Mouse (Mus musculus) natural killer cell, adult 2 months (primary cell): ENCODE data around the gene Elp1.
A peak's percentile ranks its signal among the peaks of the same experiment; 100 is the strongest.

ENCODE experiments used
- DNase-seq, 2 experiments: peaks; one replicate each; pipeline ENCODE4 v3.0.0; 2022; ENCODE audit warnings: low spot score in 2 of 2

Elp1 gene

DNA sequence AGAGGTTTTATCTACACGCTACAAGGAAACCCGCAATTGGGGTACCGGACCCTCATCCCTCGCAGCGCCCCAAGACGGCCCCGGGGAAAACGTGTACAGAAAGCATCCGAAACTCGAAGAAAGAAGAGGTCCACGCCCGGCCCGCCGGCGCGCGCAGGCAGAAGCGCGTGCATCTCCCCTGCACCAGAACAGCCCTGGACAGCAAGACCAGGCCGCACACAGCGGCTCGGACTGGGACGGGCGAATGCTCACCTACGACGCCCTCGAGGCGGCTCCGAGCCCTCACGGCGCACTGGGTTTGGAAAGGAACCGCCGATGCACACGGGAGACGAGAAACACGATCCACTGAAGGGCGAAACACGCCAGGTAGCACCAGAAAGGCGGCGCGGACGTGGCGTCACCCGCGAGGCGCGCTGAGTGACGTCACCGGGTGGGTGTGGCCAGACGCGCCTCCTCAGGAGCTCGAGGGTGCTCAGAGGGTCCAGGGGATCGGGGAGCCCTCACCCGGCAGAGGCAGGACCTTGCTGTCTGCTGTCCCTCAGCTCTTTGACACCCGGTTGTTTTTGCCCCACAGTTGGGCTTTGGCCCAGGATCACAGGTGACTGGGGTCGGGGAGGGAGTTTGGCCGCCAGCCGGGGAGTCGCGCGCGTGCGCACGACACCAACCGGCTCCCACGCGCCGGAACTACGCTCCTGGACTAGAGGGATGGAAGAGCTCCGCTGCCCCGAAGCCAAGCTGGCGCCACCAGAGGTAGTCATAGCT lies at the start of gene Elp1, which contains the start of gene Fam206a:
Gene Elp1 (minus strand): TSS at position 425 of the 762 bp plus-strand sequence.
Gene Fam206a (plus strand): TSS at position 439 of the 762 bp plus-strand sequence.
- peak; percentile 92 to 95 for DNase-seq

DNA sequence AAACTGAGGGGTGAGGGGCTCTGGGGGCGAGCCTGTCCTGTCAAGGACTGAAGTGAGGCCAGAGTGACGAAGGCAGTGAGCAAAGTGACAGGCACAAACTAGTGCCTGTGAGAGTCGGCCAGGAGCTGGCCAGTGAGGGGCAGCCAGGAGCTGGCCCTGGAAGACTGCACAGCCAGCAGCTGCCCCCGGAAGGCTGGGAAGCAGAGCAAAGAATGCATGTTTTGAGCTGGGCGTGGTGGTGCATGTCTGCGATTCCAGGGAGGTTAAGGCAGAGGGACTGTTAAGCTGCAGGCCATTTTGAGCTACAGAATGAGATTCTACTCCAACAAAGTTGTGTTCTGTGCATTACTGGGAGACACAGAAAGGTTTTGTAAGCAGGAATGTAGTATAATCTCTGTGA lies 48.6 kb upstream of the Elp1 start:
- DNase-seq, result no peak

DNA sequence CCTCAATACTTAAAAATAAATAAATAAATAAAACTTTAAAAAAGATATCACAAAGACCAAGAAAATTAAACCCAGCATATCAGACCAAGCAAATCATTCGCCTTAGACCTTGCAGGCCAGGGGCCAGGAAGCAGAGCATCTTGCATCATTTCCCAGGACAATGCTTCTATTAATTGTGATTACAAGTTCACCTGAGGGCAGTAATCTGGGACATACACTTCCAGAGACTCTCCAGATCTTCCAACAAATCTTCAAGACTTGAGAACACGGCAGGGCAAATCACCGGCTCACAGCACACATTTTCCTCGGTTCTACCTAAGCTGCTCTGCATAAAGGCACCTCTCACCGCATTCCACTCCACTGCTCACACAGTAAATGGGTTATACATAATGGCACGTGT lies 45.9 kb upstream of the Elp1 start:
- DNase-seq, result no peak

DNA sequence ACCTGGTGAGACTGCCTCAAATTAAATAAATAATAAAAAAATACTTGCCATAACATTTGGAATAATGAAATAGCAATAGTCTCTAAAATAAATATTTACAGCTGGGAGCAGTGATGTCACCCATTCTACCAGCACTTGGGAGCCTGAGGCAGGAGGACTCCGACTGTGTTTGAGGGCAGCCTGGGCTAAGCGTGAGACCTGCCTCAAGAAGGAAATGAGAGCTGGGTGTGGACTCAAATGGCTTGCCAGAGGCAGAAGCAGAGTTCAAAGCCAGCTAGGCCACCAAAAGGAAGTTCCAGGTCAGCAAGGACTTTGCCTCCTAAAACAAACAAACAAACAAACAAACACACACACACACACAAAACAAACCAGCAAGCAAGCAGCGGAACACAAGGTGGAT lies 45.3 kb upstream of the Elp1 start:
- no peak for DNase-seq

DNA sequence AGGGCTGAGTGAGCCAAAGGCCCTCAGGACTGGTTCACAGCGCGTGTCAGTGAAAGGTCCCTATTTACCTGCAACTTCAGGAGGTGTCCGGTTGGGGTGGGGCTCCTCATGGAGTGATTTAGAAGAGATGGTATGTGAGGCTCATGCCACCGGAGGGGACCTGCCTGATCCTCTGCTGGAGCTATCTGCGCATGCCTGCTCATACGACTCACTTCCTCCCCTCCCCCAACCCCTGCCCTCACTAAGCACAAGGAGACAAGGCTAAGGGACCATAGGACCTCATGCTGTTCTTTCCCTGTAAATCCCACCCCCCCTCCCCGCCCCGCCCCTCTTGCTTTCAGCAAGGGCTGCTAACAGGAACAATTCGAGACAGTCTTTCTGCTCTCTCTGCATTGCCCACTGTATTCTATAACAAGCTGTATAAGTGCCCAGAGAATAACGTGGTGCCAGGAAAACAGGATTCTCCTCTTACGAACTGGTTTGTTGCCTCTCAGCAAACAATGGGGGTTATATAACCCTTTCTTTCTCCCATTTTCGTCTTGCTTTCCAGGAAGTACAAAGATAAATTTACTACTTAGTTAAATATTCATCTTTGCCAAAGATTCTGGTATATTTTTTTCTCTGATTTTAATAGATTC lies 43.9 kb upstream of the Elp1 start:
- no peak for DNase-seq

DNA sequence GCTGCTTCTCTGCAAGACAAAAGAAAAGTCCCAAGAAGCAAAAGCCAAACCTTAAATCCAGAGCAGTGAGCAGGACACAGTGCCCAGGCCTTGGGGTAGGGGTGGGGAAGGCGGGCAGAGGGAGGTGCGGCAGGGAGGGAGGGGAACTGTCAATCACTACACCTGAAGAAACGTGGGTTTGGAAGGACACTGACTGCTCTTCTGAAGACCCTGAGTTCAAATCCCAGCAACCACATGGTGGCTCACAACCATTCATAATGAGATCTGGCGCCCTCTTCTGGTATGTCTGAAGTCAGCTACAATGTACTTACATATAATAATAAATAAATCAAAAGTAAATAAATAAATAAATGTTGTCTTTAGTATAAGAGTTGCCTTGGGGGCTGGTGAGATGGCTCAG lies 42.8 kb upstream of the Elp1 start:
- no peak for DNase-seq

DNA sequence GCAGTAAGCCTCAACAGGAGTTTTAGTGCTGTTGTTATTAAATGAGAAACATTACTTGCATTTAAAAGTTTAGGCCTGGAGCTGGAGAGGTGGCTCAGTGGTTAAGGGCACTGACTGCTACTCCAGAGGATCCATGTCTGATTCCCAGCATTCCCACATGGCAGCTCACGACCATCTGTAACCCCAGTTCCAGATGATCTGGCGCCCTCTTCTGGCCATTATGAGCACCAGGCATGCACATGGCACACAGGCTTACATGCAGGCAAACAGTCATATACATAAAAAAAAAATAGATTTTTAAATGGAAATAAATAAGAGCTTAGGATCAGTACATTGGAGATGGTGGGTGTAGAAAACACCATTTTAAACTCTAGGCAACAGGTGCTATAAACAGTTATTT lies 41.8 kb upstream of the Elp1 start:
- no peak for DNase-seq

DNA sequence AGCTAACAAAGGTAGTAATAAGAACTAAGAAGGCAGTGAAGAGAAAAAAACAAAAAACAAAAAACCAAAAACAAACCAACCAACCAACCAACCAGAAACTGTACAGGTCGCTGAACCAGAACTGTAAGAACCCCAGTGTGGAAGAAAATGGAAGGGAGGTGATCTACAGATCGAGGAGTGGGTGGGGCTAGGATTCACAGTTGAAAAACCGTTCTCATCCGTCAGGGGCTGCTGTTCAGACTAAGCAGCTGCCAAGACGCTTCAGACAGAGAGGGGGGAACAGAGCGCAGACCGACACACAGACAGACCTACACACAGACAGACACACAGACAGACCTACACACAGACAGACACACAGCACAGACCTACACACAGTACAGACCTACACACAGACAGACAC lies 40.4 kb upstream of the Elp1 start:
- DNase-seq, result no peak

DNA sequence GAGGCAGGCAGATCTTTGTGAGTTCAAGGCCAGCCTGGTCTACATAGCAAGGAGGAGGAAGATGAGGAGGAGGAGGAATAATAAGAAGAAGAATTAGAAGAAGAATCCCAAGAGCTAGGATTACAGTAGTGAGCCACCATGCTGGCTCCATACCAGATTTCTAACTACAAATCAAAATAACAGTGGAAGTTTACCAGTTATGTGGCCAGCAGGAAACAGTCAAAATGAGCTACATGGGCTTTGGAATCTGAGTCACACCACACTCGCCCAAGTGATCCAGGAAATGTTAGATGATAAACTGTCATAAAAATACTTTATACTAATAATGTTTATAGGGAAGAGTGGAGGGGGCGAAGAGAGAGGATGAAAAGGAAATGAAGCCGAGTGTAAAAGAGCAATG lies 38.2 kb upstream of the Elp1 start:
- DNase-seq, result no peak

DNA sequence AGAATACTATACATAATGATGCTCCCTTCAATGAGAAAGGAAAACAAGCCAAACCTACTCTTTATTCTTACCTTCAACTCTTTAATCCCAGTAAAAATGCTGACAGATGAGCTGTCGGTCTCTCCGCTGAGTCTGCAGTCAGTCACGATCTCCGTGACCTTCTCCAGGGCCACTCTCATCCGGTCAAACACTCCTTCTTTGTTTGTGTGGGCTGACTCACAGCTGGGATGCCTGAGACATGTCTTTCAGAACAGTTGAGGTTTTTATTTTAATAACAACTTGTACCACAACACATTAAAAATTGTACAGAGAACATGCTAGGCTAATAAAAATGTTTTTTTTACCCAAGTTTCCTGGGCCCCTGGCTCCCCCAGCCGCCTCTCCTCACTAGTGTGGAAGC lies 35.5 kb upstream of the Elp1 start:
- no peak for DNase-seq

DNA sequence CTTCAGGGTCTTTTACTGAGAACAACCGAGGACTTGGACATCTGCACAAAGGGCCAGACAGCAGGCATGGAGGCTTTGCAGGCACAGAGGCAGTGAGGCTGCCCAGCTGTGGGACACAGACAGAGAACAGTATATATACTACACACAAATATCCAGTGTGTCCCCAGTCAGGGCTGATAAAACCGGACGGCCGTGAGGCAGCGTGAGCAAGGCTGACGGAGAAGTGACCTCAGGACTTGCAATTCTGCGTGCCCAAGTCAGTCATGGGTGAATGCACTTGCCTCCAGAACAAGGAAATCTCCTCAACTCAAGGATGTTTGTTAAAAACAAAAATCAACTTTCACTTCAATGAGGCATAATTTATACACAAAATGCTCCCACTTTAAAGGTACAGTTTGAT lies 29.9 kb upstream of the Elp1 start:
- DNase-seq, result no peak

DNA sequence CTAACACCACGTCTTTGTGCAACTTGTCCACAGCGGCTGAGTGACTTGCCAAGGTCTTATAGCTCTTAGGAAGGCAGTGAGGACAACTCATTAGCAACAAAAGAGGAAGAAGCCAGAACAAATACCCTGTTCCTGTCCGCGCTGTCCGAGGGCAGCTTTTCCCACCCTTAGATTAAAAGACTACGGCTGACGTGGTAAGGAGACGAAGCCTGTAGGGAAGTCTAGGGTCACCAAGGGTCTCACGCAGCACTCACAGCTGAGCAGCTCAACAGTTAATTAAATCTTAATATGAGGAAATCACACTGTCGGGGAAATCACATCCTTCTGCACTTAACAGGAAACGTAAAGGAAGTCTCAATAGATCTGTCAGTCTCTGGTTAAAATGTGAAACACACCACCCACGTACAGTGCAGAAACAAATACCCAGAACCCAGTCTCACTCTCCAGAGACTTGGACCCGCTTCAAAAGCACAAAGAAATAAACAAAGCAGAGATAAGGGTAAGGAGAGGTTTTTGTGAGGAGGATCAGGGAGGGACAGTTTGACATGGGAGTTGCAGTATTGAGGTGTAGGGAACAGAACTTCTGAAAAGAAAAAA lies 29.0 kb upstream of the Elp1 start:
- DNase-seq, result no peak

DNA sequence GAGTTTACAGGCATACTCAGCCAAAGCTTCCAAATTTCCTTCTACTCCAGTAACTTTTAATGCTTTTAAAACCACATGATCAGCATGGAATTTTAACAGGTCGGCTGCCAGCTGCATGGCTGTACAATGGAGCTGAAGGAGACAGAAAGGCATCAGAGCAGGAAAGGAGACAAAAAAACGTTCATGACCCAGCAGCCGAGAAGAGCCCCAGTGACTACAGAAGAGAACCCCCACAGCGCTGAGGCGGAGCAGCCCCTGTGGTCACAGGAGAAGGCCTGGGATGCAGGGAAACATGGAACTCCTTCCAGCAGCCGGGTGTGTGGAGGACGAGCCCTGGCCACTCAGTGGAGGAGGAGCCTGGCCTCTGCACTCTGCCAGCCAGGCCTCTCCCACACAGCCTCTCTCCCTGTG lies 27.4 kb upstream of the Elp1 start:
- no peak for DNase-seq

DNA sequence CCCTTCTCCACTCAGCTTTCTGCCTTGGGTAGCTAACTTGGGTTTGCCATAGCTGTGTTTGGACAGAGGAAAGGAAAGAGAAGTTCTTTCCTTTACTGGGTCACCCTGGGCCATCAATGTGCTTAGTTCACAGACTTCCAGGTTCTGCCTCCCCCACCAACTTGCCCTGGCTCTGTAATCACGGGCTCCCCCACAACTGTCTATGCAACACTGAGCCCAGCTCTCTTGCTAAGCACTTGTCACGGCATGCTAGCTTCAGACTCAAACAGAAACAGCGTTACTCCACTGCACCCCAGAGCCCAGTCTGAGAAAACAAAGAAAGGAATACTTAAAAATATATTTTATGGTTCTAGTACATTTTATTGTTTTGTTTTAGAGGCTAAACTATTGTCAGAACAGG lies 26.8 kb upstream of the Elp1 start:
- DNase-seq, result no peak

DNA sequence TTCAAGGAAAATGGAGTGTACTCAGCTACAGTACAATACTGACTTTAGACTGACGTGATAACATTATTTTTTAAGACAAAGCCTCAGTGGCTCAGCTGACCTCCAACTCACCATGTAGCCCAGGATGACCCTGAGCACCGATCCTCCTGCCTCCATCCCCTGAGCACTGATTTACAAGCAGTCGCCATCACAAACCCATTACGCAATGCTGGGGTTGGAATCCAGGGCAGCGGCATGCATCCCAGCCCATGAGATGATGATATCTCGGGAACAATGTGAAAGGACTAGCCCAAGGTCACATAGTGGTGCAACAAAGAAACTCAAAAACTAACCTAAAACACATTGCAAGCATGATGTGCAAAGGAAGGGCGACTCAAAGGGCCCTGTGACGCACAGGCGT lies 22.1 kb upstream of the Elp1 start:
- no peak for DNase-seq

DNA sequence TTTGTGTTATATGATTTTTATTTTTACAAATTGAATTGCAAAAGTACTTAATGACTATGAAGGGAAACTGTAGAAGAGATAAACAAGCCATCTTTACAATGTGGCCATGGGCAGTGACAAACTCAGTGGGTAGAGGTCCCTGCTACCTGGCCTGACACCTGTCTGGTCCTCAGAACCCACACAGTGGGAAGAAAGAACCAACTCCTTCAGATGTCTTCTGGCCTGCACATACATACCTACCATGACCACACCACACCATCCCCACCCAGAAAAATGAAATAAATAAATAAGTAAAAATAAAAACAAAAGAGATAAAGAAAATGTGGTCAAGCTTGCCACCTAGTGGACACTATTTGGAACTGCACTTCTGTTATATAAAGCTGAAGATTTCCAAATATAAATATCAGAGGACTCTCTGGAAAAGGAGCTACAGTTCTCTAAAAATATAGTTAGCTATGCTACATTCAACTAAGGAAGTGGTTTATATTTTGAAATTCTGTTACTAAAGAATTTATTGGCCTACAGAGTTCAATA lies 18.0 kb upstream of the Elp1 start:
- DNase-seq, result no peak

DNA sequence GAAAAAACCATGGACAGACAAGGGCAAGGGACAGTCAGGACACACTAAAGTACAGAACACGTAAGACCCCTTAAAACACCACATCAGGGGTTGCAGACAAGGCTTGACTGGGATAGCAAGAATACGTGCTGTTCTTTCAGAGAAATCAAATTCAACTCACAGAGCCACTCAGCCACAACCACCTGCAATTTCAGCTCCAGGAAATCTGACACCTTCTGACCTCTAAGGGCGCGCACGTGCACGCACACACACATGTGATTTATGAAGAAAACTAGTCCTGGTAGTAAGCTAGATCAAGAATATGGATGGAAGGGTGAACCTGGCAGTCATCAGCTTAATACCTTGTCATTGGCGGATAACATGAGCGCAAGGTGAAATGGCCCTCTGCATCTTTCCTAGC lies 13.0 kb upstream of the Elp1 start:
- no peak for DNase-seq

DNA sequence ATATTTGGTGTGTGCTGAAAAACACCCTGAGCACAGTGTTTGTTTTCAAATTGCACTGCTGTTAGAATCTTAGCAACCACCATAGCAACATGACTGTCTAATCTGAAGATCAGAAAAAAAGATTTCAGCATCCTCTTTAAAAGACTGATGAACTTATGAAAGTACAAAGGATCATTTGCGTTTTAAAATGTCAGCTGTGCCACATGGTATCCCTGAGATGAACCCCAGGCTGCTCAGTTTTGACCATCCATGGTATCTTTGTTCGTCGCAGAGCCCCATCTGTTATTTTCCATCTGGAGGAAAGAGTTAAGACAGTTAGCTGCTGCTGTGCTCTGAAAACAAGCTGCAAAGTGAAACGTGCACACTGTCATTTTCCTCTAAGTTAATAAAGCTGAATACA lies 10.0 kb upstream of the Elp1 start:
- DNase-seq, result no peak

DNA sequence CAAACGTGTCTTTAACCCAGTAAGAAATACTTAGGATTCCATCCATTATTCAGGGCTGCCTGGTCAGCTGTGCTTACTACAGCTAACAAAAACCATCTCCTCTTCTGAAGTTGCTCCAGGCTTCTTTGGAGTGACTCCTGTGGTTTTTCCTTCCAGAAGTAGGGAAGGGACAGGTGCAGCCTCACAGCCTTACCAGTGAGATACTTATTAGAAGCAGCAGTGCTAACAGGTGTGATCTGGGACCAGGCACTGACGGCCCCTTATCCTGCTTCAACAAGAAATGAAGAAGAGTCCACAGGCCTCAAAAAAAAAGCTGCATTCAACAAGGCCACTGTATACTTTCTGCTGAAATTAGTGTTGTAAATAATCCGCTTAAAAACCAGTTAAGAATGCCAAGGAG lies 9.5 kb upstream of the Elp1 start:
- no peak for DNase-seq

DNA sequence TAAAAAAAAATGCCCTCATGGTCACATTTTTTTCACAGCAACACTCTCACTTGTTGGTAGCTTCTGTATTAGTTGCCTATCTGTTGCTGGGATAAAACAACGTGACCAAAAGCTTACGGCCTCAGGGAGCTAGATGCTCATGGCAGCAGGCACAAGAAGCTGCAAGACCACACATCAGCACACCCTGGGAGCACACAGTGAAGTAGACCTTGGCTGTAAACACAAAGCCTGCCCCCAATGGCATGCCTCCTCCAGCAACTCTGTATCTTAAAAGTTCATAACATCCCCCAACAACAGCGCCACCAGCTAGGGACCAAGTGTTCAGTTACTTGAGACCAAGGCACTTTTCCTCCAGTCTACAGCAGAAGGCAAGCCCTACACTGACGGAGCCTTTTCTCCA lies 6.9 kb upstream of the Elp1 start:
- DNase-seq, result no peak

DNA sequence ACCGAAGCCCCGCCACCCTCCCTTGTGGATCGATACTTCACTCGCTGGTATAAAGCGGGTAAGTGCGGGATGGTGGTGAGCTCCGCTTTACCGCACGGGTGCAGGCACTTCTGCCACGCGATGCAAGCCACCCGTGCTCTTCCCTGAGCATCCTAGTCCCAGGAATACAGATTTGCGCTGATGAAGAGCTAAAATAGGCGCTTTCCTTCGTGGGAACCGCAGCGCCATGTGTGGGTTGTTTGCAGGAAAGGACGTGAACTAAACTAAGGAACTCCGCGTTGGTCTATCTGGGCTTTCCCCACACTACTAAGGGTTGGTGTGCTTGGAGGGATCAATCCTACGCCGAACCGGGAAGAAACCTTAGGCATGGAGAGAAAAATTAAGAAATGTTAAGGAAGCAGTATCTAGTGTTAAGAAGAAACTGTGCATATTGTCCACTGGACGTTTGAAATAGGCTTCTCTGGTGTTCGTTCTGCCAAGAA lies 579 bp upstream of the Elp1 start:
- no peak for DNase-seq

DNA sequence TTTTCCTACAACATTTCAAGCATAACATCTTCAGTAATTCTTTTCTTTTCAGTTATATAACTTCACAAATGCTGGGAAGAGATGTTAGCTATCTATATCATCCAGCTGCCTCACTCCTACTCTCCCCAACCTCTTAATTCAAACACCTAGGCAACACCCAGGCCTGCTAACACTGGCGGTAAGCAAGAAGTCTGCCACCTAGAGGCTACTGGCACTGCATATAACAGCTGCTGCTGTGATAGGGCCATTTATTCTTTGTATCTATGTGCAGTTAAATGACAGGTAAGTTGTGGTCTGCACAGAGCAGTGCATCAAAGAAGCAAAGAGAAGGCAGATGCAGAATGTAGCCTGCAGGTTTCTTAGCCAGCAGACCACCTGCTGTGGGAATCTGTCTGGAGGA lies 10.8 kb downstream of the Elp1 start:
- DNase-seq, result no peak

DNA sequence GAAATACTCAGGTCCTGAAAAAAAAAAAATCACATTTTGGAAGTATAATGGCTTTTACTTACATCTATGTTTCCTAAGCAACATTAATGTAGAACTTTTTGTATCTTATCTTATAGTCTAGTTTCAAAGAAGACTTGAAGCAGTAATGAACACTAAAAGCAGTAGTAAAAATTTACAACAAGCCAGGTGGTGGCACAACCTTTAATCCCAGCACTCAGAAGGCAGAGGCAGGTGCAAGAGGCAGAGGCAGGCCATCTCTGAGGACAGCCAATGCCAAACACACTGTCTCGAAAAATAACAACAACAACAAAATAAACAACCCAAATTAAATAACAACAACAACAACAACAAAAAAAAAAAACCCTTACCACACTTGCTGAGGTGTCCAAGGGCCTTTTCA lies 31.1 kb downstream of the Elp1 start:
- DNase-seq, result no peak
